Mouse (Mus musculus) layer of hippocampus, adult 8-10 months (tissue): ENCODE measurements around the gene Cat. TPM values are rescaled to one million over a fixed set of nuclear protein-coding genes. Genes with fewer than 3 reads are reported as not detected.
A peak's percentile ranks its signal among the peaks of the same experiment; 100 is the strongest.

ENCODE experiments used
- DNase-seq, 2 experiments: peaks; one replicate each; pipeline ENCODE4 v3.0.0; 2022; ENCODE audit warnings: low spot score in 2 of 2
- total RNA-seq, 4 experiments: library from RNA; stranded (reverse); gene quantifications; 2 replicates each; pipeline ENCODE4 v1.2.4; 2022

Cat gene
- total RNA-seq, 4 experiments from 2014 or later: 49.7 to 57.9 (median 51.6) TPM

DNA sequence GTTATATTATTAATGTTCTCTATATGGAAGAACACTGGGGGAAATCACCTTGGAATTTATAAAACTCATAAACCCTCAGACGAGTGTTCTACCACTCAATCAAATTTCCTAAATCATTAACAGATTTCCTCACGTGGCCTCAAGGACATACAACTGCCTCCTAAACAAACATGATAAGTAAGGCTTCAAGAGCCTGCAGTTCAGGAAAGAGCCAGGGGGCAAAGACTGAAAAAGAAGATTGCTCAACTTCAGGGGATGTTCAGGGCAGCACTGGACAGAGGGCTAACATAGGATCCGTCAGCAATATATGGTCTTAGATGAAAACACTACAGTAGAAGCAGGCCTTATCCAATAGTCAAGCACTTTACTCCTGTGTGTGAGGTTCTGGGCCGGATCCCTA lies 7.5 kb downstream of the Cat start:
- no peak for DNase-seq

DNA sequence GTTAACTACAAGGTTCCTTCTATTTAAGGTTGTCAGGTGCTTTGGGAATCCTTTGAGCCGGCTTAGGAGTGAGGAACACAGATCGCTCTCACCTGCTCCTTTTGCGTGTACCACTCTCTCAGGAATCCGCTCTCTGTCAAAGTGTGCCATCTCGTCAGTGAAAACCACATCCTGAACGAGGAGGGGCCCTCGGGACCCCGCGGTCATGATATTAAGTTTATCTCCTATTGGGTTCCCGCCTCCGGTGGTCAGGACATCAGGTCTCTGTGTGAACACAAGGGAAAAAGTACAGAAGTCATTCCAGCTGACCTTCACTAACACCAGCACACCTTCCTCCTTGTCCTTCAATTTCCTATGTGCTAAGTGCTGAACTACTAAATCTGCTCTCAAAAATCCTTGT lies 8.3 kb downstream of the Cat start:
- no peak for DNase-seq

DNA sequence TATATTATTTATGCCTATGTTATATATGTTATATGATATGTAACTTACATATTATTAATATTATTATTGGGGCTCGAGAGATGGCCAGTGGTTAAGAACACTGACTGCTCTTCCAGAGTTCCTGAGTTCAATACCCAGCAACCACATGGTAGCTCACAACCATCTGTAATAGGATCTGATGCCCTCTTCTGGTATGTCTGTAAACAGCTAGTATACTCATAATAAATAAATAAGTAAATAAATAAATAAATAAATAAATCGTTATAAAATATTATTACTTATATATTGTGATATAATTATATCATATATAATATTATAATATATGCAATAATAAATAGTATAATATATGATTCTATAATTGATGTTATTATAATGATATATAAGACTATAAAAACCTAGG lies 8.8 kb downstream of the Cat start:
- DNase-seq: no peak

DNA sequence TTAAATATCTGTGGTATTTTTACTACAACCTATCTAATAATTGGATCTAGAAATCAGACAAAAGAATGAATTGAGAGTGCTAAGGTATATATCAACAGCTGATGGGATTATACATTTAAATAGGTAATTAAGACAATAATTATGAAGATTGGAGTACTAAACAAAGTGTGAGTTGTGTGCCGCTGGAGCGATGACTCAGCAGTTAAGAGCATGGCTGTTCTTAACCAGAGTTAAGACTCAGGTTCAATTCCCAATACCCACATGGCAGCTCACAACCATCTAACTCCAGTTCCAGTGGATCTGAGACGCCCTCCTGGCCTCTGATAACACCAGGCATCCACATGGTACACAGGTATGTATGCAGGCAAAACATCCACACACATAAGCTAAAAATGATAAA lies 11.6 kb downstream of the Cat start:
- no peak for DNase-seq

DNA sequence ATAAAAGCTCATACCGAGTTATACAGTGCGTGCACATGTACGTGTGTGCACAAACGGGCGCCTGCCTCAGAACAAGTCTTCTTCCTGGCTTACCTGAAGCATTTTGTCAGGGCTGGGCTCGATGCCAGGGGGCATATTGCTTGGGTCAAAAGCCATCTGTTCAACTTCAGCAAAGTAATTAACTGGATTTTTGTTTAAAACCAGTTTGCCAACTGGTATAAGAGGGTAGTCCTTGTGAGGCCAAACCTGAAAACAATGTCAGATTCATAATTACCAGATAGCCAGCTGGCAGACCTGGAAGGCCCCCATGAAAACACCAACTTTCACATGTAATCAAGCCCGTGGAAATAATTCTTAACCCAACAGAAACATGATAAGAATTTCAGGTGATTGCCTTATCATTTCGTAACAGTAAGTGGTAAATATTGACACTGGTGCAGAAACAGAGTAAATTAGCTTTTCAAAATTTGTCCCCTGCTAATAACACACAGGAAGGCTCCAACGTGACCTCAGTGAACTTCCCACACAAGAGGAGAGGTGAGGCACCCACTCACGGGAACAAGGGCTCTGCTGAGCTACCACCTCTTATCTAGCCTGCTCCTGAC lies 17.9 kb downstream of the Cat start:
- DNase-seq: no peak

DNA sequence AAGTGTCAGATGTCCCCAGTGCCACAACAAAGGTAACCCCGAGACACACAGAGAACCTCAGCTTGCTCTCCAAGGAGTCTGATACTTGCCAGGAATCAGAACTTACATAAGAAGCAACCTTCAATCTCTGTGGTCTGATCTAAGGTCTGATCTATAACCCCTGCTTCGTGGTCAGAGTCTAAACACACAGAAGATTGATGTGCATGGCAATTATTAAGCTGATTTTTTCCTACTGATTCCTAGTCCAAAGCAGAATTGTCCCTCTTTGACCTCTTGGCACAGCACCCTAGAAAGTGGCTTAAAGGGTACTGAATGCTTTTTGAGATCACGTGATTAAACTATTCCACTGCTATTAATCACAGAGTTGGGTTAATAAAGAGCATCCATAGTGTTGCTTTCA lies 18.7 kb downstream of the Cat start:
- DNase-seq: no peak

DNA sequence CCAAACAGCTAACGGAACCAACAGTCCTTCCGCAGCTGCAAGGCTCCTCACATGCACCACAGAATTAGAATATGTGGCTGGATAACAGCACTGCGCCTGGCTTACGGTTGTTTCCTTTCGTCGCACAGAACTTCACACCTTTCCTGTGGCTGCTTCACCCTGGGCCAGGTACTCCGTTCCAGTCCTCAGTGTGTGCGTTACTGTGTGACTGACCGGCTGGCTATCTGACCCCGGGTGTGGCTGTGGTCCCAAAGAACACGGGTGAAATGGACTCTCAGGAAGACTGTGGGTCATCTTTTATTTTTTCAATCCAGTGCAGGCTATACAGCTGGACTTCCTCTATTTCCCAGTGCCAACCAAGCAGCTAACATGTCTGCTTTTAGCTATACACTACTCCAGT lies 19.5 kb downstream of the Cat start:
- DNase-seq: no peak

DNA sequence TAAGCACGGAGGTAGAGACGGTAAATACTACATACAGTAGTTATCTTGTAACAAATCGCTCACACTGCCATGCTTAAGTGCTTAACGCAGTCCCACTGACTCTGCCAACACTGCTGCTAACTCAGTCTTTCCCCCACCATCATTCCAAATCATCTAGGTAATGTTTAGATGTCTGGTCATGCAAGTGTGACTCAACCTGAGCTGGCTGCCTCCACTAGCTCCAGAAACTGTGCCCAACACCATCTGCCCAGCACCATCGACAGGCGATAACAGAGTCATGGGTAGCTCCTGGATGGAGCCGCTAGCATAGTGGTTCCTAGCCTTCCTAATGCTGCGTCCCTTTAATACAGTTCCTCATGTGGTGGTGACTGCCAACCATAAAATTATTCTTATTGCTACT lies 20.4 kb downstream of the Cat start:
- DNase-seq: no peak

DNA sequence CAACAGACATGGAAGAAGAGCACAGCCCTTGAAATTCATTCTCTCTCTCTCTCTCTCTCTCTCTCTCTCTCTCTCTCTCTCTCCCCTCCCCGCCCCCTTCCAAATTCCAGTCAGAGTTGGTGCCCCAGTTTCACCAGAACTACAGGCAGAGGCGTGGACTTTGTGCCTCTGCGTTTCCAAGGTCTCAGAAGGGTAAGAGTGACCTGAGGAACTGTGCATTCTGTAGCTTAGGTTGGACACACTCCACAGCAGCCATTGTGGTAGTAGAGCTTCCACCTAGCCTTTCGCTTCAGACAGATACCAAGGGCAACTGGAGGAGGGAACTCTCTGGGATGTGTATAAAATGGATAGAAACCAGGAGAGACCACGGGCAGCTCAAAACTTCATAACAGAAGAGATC lies 22.2 kb downstream of the Cat start:
- DNase-seq: no peak

DNA sequence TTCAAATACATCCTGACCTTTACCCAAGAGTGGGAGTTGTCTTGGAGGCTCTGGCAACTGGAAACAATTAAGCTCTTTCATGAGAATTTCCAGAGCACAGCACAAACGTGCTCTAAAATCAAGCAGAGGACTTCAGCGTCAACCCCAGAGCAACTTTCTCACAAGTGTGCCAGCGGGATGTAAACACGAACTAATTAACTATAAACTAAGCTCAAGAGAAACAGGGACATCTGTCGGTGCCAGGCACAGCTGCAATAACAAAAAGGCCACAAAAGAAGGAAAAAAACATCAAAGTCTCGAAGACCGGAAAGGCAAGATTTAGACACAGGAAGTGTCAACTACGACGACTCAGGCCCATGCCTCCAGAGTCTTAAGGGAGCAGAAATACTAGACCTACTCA lies 23.2 kb downstream of the Cat start:
- DNase-seq: no peak

DNA sequence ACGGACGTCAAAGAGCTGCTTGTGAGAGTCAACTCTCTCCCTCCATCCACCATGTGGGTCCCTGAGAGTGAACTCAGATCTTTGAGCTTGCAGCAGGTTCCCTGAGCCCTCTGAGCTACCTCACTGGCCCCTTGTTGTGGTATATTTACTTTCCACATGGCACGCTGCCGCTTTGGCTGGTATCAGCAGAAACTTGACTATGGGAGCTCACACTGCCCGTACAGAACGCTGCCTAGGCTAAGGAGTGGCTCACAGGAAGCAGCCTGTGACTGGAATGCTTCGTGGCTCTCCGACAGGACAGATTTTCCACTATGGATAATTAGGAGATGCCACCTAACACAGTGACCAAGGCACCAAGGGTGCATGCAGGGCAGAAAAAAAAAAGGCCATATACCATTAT lies 23.8 kb downstream of the Cat start:
- DNase-seq: no peak

DNA sequence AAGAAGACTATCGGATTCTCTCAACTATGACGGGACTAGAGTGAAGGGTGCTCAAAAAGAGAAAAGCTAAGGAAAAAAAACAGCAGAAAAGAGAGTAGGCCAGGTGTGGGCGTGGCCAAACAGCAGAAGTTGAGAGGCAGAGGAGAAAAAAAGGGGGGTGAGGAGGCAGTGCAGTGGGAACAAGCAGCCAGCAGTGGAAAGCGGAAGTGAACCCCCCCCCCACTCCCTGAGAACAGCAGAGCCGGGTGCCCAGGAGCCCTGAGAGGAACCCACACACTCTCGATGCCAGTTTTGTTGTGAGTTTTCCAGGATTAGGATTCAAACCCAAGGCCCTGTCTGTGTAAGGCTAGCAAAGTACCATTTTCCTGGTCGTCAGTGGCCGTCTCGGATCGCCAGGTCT lies 25.9 kb downstream of the Cat start:
- DNase-seq: no peak

DNA sequence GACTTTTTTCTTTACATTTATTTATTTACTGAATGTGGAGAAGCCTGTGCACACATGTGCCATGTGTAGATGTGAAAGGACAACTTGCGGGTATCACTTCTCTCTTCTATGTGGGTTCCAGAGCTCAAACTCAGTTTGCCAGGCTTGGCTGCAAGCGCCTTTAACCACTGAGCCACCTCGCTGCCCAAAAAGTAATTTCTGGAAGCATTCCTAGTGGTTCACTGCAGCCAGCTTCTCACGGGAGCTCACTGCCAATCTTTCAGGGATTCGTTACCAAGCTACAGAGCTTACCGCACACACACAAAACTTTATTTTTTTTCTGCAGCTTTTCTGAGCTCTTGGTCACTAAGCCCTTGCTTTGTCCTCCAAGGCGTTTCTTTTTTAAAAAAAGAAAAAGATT lies 27.3 kb downstream of the Cat start:
- peak; percentile 15 to 21 for DNase-seq

DNA sequence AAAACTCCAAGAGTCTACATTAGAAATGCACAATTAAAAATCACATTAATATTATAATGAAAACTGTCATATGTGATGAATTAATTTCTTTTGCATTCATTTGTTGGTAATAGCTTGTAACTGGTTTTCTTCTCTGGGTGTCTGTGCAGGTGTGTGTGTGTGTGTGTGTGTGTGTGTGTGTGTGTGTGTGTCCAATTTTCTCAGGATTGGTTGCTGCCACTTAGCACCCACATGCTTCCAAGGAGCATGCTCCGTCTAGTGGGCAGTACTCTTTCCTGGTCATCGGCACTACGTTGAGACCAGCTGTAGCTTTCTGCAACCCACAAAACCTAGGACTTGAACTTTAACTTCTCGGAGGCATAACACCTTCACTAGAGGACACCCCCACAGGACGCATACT lies 27.9 kb downstream of the Cat start:
- no peak for DNase-seq

DNA sequence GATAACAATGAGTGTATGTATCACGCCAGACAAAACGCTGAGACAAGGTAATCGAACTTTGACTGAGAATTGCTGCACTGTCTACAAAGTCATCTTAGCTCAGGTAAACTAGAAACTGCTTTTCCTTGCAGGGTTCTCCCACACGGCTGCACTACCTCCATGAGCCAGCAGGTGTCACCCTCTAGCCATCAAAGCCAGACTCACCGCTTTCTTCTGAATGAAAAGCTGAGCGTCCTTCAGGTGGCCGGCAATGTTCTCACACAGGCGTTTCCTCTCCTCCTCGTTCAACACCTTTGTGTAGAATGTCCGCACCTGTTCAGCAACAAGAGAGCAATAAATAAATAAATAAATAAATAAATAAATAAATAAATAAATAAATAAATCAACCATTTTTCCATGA lies 28.3 kb downstream of the Cat start:
- peak; percentile 62 to 88 for DNase-seq

DNA sequence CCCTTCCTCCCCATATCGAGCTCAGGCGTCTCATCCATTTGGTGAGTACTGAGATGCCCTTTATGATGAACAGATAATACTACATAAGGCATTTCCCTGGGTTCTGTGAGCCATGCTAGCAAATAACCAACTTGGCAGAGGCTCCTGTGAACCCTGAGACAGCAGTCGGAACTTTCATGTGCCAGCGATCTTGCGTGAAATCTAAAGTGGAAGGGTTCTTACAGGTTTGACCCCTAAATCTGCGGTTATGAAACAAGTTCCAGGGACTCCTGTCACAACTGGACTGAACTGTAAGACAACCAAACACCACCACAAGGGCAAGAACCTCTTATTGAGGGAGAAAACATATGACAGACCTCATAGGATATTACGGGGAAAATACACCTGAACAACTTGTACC lies 29.2 kb downstream of the Cat start:
- no peak for DNase-seq

DNA sequence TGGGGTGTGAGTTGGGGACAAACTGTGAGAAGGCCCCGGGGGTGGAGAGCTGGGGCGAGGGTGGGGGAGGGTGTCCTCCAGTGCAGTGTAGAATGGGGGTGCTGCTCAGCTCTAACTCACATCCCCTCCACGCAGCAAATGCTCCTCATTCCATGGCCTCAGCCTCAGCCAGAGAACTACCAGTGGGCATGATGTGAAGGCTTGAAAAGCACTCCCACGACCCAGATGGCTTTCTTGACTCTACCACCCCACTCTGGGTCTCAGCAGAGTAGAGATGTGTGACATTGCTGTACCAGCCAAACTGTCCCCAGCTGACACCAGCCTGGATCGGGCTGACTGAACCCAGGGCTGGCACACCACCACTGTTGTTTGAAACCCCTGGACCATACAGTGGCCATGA lies 32.4 kb downstream of the Cat start:
- DNase-seq: peak in 1 of 2 experiments; percentile 29

DNA sequence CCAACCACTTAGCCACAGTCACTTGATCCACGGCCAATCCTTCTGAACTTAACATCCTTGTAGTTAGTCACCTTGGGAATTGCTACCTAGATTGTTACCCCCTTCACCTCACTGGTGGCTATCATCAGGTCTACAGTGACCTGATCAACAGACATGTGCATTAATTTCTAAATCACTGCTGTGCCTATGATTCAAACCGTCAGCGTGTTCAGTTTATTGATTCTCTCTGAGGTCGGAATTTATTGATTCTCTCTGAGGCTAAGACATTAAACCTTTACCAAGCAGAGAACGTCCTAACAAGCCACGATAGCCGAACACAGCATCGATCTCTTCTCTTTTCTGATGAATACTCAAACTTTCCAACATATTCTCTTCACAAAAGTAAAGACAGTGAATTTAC lies 34.7 kb downstream of the Cat start:
- DNase-seq: no peak

DNA sequence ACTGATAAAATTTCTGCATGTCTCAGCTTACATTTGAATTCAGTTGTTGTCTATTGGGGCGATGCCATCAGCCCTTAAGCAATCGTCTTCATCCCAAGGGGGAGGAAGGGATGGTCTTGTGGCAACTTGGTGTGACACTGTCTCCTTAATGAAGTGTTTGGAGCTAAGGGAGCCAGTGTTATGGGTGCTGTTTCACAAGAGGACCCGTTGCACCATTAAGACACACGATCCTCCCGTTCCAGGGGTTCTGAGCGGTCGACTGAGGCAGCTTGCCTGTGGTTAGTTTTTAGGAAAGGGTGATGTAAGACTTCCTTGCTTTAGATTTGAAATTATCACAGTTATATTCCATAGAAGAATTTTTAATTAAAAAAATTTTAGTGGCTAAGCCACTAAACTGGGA lies 35.1 kb downstream of the Cat start:
- DNase-seq: no peak

DNA sequence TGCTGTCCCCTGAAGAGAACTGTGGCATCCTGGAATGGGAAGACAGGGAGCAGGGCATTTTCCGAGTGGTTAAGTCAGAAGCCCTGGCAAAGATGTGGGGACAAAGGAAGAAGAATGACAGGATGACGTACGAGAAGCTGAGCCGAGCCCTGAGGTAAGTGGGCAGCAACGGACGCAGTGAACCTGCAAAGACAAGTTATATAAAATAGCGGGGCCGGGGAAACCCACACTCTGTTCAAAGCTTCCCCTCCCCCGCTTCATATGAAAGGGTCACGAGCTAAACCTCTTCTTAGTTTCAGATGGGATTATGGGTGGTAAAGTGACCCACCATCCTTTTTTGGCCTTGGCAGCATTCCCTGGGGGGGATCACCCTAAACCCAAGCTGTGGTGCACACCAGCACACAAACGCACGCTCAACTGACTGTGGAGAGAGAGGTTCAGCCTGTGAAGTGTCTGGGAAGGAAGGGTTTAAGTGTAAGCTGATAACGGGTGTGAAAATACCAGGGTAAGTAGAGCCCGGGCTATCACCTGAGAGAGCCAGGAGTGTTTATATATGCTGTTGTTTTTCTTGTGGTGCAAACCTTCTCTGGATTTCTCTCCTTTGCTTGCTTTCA lies 35.9 kb downstream of the Cat start:
- DNase-seq: no peak

DNA sequence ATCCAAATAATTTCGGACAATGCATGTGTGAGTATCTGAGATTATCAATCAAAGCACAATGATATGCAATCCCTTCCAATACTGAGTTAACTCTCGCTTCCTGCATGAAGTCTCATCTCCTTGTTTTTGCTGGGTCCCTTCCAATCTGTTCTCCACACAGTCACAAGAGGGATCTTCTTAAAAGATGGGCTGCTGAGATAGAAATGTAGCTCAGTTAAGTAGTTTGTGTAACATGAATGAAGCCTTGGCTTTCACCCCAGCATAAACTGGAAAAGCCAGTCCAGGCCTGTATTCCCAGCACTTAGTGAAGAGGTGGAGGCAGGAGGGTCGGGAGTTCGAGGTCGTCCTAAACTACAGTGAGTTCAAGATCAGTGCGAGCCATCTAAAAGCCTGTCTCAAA lies 38.6 kb downstream of the Cat start:
- DNase-seq: no peak

DNA sequence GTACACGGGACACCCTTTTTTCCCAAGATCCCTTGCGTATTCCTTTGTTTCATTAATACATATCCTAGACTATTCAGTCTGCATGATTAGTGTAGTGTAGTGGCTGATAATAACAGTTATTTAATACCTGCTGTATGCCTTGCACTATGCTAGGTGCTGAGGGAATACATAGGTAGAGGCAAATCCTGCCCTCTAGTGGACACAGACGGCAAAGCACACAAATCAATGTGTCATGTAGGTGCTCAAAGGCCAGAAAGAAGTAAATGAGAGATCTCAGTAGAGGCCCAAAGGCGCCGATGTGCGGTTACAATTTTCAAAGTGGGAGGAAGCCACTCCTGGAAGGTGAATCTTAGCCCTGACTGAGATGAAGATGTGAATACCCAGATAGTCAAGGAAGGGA lies 39.2 kb downstream of the Cat start:
- peak in 1 of 2 experiments; percentile 39 for DNase-seq

DNA sequence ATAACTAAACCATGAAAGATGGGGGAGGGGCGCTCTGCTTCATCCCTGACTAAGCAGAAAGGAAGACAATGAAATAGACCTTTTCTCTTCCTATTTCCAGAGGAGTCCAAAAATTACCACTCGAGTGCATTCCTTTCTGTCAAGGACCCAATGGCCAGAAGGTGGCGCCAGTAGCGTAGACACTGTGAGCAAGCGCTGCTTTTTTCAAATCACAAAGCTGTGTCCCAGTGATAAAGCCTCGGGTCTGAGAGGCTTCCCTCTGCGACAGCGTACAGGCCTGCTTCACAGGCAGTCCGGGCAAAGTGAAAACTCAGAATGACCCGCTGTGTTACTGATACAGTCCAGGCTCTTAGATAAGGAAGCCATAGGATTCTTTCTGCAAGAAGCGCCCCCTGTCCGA lies 45.2 kb downstream of the Cat start:
- peak; percentile 59 to 79 for DNase-seq

DNA sequence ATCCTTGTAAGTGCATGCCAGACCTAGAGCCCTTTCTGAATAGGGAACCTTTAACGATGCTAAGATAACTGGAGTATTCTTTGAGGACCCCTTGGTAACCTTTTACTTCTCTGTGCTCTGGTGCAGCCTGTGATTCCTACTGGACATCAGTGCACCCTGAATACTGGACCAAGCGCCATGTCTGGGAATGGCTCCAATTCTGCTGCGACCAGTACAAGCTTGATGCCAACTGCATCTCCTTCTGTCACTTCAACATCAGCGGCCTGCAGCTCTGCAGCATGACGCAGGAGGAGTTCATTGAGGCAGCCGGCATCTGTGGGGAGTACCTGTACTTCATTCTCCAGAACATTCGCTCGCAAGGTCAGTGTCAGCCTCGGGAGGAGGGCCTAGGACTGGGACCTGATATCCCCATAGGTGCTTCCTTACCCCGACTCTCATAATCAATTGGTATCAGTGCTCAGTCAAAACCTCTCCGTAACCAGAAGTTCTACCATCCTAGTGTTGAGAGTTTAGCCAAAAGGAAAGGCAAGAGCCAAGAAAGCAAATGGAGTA lies 45.8 kb downstream of the Cat start:
- no peak for DNase-seq
